Mouse (Mus musculus) hematopoietic stem cell, adult 5-6 weeks (primary cell): Measurements from ENCODE around the gene Fam81a. TPM values are rescaled to one million over a fixed set of nuclear protein-coding genes. Genes with fewer than 3 reads are reported as not detected.
A peak's percentile ranks its signal among the peaks of the same experiment; 100 is the strongest.

Source experiments
- ATAC-seq, 2 experiments: fragments of 125-278 bp in 1 of 2; replicated peaks in 1 of 2; 2 replicates each; pipeline ENCODE4 v1.8.0; 2016 to 2017; ENCODE audit warnings: inconsistent platforms in 2 of 2, mild to moderate bottlenecking in 2 of 2, moderate number of reproducible peaks in 2 of 2, low read depth in 1 of 2, moderate TSS enrichment in 1 of 2; ENCODE audit not compliant: low FRiP score in 2 of 2, poor library complexity in 2 of 2, severe bottlenecking in 2 of 2, insufficient read depth in 1 of 2, low TSS enrichment in 1 of 2
- total RNA-seq: library from RNA; stranded (forward); fragments of 172-1452, 232-1000 nt; gene quantifications from 2 replicates; pipeline ENCODE4 v1.2.3, GENCODE M21; 2017

The Fam81a gene
- total RNA-seq, 1 experiment from 2014 or later = not detected

- ATAC-seq = 0 out of 4 replicates have a peak, but pooled peaks of 1 of the 2 experiments have one; percentile 35
Measured at GRCm38 (mm10) chr9:70080976-70081375, 61.4 kb downstream of the Fam81a start.

- ATAC-seq = peak; percentile 55 to 75
Measured at GRCm38 (mm10) chr9:70080027-70080800, 62.1 kb downstream of the Fam81a start.

- no peak for ATAC-seq
Measured at GRCm38 (mm10) chr9:70078034-70078433, 64.3 kb downstream of the Fam81a start.

GRCm38 (mm10) chr9:70077170-70077569, 65.2 kb downstream of the Fam81a start:
- no peak for ATAC-seq

- ATAC-seq = no peak
Measured at GRCm38 (mm10) chr9:70072387-70072786, 70.0 kb downstream of the Fam81a start.

- no peak for ATAC-seq
Measured at GRCm38 (mm10) chr9:70069961-70070435, 72.4 kb downstream of the Fam81a start.

GRCm38 (mm10) chr9:70067497-70067896, 74.9 kb downstream of the Fam81a start:
- ATAC-seq = no peak

GRCm38 (mm10) chr9:70062012-70062411, 80.3 kb downstream of the Fam81a start:
- no peak for ATAC-seq

- no peak for ATAC-seq
Measured at GRCm38 (mm10) chr9:70053411-70053810, 88.9 kb downstream of the Fam81a start.

- ATAC-seq = no peak
Measured at GRCm38 (mm10) chr9:70052730-70053129, 89.6 kb downstream of the Fam81a start.

GRCm38 (mm10) chr9:70049839-70050238, 92.5 kb downstream of the Fam81a start:
- peak; percentile 29 to 46; a peak in 3 of 4 replicates for ATAC-seq

- ATAC-seq = no peak
Measured at GRCm38 (mm10) chr9:70049416-70049783, 93.0 kb downstream of the Fam81a start.

- no peak for ATAC-seq
Measured at GRCm38 (mm10) chr9:70048751-70049415, 93.5 kb downstream of the Fam81a start.

- ATAC-seq = no peak
Measured at GRCm38 (mm10) chr9:70048280-70048679, 94.1 kb downstream of the Fam81a start.

- ATAC-seq = no peak
Measured at GRCm38 (mm10) chr9:70047839-70048238, 94.5 kb downstream of the Fam81a start.

- no peak for ATAC-seq
Measured at GRCm38 (mm10) chr9:70046255-70046654, 96.1 kb downstream of the Fam81a start.

- ATAC-seq = no peak
Measured at GRCm38 (mm10) chr9:70044865-70045264, 97.5 kb downstream of the Fam81a start.

- no peak for ATAC-seq
Measured at GRCm38 (mm10) chr9:70042935-70043334, 99.4 kb downstream of the Fam81a start.
